Mouse (Mus musculus) kidney, postnatal 10 days (tissue): ENCODE results near the gene Lmtk2.
A peak's percentile ranks its signal among the peaks of the same experiment; 100 is the strongest.

Source experiments
- DNase-seq: peaks from one replicate; pipeline ENCODE4 v3.0.0; 2021; ENCODE audit warnings: mixed read lengths

Lmtk2 gene

GRCm38 (mm10) chr5:144182542-144183247, 82.5 kb downstream of the Lmtk2 start:
- DNase-seq: no peak

GRCm38 (mm10) chr5:144183248-144183559, 83.0 kb downstream of the Lmtk2 start:
- no peak for DNase-seq

GRCm38 (mm10) chr5:144183647-144184335, 83.6 kb downstream of the Lmtk2 start:
- no peak for DNase-seq

- no peak for DNase-seq
These were observed 84.3 kb downstream of the Lmtk2 start for GRCm38 (mm10) chr5:144184350-144185045.

GRCm38 (mm10) chr5:144188422-144188821, 88.2 kb downstream of the Lmtk2 start:
- no peak for DNase-seq

- DNase-seq: no peak
These were observed 89.1 kb downstream of the Lmtk2 start for GRCm38 (mm10) chr5:144189327-144189726.

GRCm38 (mm10) chr5:144189950-144190583, 89.8 kb downstream of the Lmtk2 start, which contains the start of gene Bhlha15:
Bhlha15 (plus strand) TSS chr5:144190286.
- peak; percentile 76 for DNase-seq

- DNase-seq: no peak
These were observed 90.8 kb downstream of the Lmtk2 start for GRCm38 (mm10) chr5:144191026-144191425.

- DNase-seq: no peak
These were observed 92.4 kb downstream of the Lmtk2 start for GRCm38 (mm10) chr5:144192673-144193072.

GRCm38 (mm10) chr5:144194416-144194815, 94.2 kb downstream of the Lmtk2 start:
- no peak for DNase-seq

GRCm38 (mm10) chr5:144195567-144195966, 95.3 kb downstream of the Lmtk2 start:
- DNase-seq: no peak

GRCm38 (mm10) chr5:144200616-144201015, 100.4 kb downstream of the Lmtk2 start:
- no peak for DNase-seq

GRCm38 (mm10) chr5:144202430-144202829, 102.2 kb downstream of the Lmtk2 start:
- no peak for DNase-seq

- DNase-seq: no peak
These were observed 103.2 kb downstream of the Lmtk2 start for GRCm38 (mm10) chr5:144203398-144203959.

GRCm38 (mm10) chr5:144204303-144204702, 104.1 kb downstream of the Lmtk2 start:
- no peak for DNase-seq

- no peak for DNase-seq
These were observed 104.7 kb downstream of the Lmtk2 start for GRCm38 (mm10) chr5:144204911-144205310.

- DNase-seq: no peak
These were observed 105.8 kb downstream of the Lmtk2 start for GRCm38 (mm10) chr5:144206069-144206468.

GRCm38 (mm10) chr5:144207478-144207877, 107.2 kb downstream of the Lmtk2 start:
- DNase-seq: peak; percentile 72

GRCm38 (mm10) chr5:144214453-144214852, 114.2 kb downstream of the Lmtk2 start:
- peak; percentile 79 for DNase-seq

- no peak for DNase-seq
These were observed 115.8 kb downstream of the Lmtk2 start for GRCm38 (mm10) chr5:144215992-144216391.

- no peak for DNase-seq
These were observed 117.8 kb downstream of the Lmtk2 start for GRCm38 (mm10) chr5:144218061-144218460.

GRCm38 (mm10) chr5:144219306-144219705, 119.1 kb downstream of the Lmtk2 start:
- DNase-seq: peak; percentile 51

- DNase-seq: no peak
These were observed 119.7 kb downstream of the Lmtk2 start for GRCm38 (mm10) chr5:144219936-144220335.
